Mouse (Mus musculus): ENCODE results near the gene Scgb1b10.
"Not testable (repeated sequence)": the region's sequence is repeated elsewhere in the genome, so short reads cannot be mapped to it uniquely, and the experiment has no call there.

GRCm38 (mm10) chr7:32100553-32100952 lies at the start of gene Scgb1b10:
- TF ChIP-seq CTCF (IDR thresholded peaks at IDR 0.05); EP300 (IDR thresholded peaks at IDR 0.05; ENCODE audit: insufficient read depth, low read depth, low read length); POLR2A (IDR thresholded peaks at IDR 0.05; ENCODE audit: insufficient read depth, low read depth, low read length): not testable (repeated sequence)

Data from heart, adult 2 months (tissue).